Mouse (Mus musculus) liver, embryonic 15.5 days (tissue): ENCODE data around the gene Ddx47. TPM values are rescaled to one million over a fixed set of nuclear protein-coding genes. Genes with fewer than 3 reads are reported as not detected.
A peak's percentile ranks its signal among the peaks of the same experiment; 100 is the strongest.

Experiments used
- ATAC-seq: fragments of 200-750 bp; cut with Nextera tagmentation; 2 replicates; pipeline ENCODE4 v1.8.0; 2017; ENCODE audit warnings: moderate number of reproducible peaks, mild to moderate bottlenecking, moderate library complexity; ENCODE audit not compliant: insufficient read depth
- H3K27ac ChIP-seq: fragments of 300-500 bp; sonication (generic); replicated peaks from 2 replicates; pipeline ENCODE4 v1.5.1; 2015; ENCODE audit warnings: mild to moderate bottlenecking, inconsistent platforms
- H3K27me3 ChIP-seq: fragments of 300-500 bp; sonication (generic); 2 replicates; pipeline ENCODE4 v1.6.1; 2015; ENCODE audit warnings: mild to moderate bottlenecking, inconsistent platforms
- H3K36me3 ChIP-seq: fragments of 300-500 bp; sonication (generic); replicated peaks from 2 replicates; pipeline ENCODE4 v1.6.1; 2015; ENCODE audit warnings: moderate library complexity, mild to moderate bottlenecking, inconsistent platforms
- H3K4me1 ChIP-seq: fragments of 300-500 bp; sonication (generic); replicated peaks from 2 replicates; pipeline ENCODE4 v1.6.1; 2015; ENCODE audit warnings: inconsistent platforms
- H3K4me2 ChIP-seq: fragments of 300-500 bp; sonication (generic); 2 replicates; pipeline ENCODE4 v1.6.1; 2015; ENCODE audit warnings: moderate library complexity, mild to moderate bottlenecking, inconsistent platforms
- H3K4me3 ChIP-seq: fragments of 300-500 bp; sonication (generic); replicated peaks from 2 replicates; pipeline ENCODE4 v1.5.1; 2015; ENCODE audit warnings: mild to moderate bottlenecking, inconsistent platforms
- H3K9ac ChIP-seq: fragments of 300-500 bp; sonication (generic); 2 replicates; pipeline ENCODE4 v1.6.1; 2015; ENCODE audit warnings: moderate library complexity, mild to moderate bottlenecking, inconsistent platforms
- H3K9me3 ChIP-seq: fragments of 300-500 bp; sonication (generic); replicated peaks from 2 replicates; pipeline ENCODE4 v1.6.1; 2016; ENCODE audit warnings: inconsistent platforms
- WGBS: fragments of 180-500 bp; shearing (Covaris S2); methylation state at CpG from one replicate; pipeline ENCODE4 v1.1.7; 2015; ENCODE audit warnings: mixed read lengths; ENCODE audit not compliant: insufficient replicate concordance; 5-methylcytosine and 5-hydroxymethylcytosine counted together
- polyA plus RNA-seq: library from polyadenylated mRNA; unstranded; fragments of >200 nt; fragmentation: Nextera tagmentation; extraction: Ambion mirVana; gene quantifications from 2 replicates; pipeline ENCODE4 v1.2.1, GENCODE M21; 2015

Ddx47 gene
- polyA plus RNA-seq, 1 experiment from 2014 or later = 54.6 TPM

DNA sequence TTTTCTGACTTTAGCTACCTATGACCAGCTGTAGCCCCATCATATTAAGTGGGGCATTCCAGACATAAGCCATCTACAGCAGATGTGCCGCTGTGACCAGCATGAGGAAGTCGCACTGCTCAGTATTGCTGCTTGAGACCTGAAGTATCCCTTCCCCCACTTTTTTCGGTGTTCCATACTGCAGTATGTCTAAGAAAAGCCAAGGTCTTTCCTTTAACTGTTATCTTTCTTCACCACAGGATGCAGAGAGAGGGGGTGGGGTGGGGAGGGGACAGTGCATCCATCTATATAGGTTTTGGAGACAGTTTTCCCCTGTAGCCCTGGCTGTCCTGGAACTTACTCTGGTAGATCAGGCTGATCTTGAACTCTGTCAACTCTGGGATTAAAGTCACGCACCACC, 5.0 kb upstream of the Ddx47 start:
- H3K27ac ChIP-seq = peak overlapping the region; percentile 57; the same call in 1 of the 2 replicates
- no peaks in the 10 kb centered on the region for H3K27me3 ChIP-seq
- peak; percentile 61 for ATAC-seq
- no peaks in the 10 kb centered on the region for H3K9me3 ChIP-seq
- peak overlapping the region; percentile 37; the same call in 1 of the 2 replicates for H3K4me2 ChIP-seq
- no peaks in the 10 kb centered on the region for H3K36me3 ChIP-seq
- H3K4me1 ChIP-seq = peaks cover 46% of the 10 kb centered on the region
- 19% methylated on average over 4 of the region's 4 CpGs for WGBS
- H3K4me3 ChIP-seq = no peak overlapping the region
- H3K9ac ChIP-seq = no peak overlapping the region

DNA sequence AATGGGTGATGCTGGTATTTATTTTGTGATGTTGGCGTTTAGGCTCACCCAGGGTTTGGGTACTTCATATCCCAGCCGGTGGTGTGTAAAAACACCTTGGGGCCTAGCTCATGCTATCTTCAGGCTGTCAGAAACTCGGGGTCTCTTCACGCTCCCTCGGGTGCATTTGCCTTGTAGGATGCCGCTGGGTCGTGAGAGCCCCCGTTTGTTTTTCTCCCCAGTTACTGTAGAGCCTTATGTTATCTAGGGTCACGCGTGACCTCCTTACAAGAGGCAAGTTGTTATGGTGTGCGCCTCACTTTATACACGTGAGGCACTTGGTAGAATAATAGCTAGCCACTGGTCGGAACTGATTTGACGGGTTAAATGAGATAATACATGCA, 313 bp downstream of the Ddx47 start:
- Histone ChIP-seq H3K4me3 (peak overlapping the region; percentile 74), H3K4me1 (peaks cover 47% of the 10 kb centered on the region), H3K4me2 (peak overlapping the region; percentile 77), H3K36me3 (peaks cover 34% of the 10 kb centered on the region), H3K27ac (peak overlapping the region; percentile 49; the same call in 1 of the 2 replicates), H3K9ac (peak overlapping the region; percentile 68), H3K9me3 (no peaks in the 10 kb centered on the region), H3K27me3 (no peaks in the 10 kb centered on the region)
- WGBS = 2% methylated on average over 14 of the region's 14 CpGs
- peak; percentile 46 for ATAC-seq

GRCm38 (mm10) chr6:135017211-135017610, 5.8 kb downstream of the Ddx47 start:
- H3K4me2 ChIP-seq = no peak overlapping the region
- 39% methylated on average over 11 of the region's 11 CpGs for WGBS

GRCm38 (mm10) chr6:135019564-135019963, 8.2 kb downstream of the Ddx47 start:
- Histone ChIP-seq H3K4me3 (no peak overlapping the region), H3K36me3 (peaks cover 96% of the 10 kb centered on the region), H3K4me2 (no peak overlapping the region), H3K27ac (no peak overlapping the region), H3K4me1 (0 out of 2 replicates have a peak, but pooled peaks cover 4% of the 10 kb centered on the region), H3K27me3 (no peaks in the 10 kb centered on the region), H3K9me3 (no peaks in the 10 kb centered on the region), H3K9ac (no peak overlapping the region)
- 84% methylated on average over 10 of the region's 10 CpGs for WGBS
- no peak for ATAC-seq

More at GRCm38 (mm10) chr6:135017211-135017610, 5.8 kb downstream of the Ddx47 start:
- Histone ChIP-seq H3K27me3 (no peaks in the 10 kb centered on the region), H3K9ac (no peak overlapping the region), H3K4me3 (no peak overlapping the region), H3K27ac (no peak overlapping the region), H3K4me1 (peaks cover 9% of the 10 kb centered on the region), H3K36me3 (peaks cover 88% of the 10 kb centered on the region), H3K9me3 (no peaks in the 10 kb centered on the region)
- ATAC-seq = peak; percentile 12; the same call in 1 of the 2 replicates

GRCm38 (mm10) chr6:135021633-135022032, 10.2 kb downstream of the Ddx47 start:
- WGBS = 75% methylated on average over 3 of the region's 3 CpGs
- H3K9me3 ChIP-seq = no peaks in the 10 kb centered on the region
- H3K4me3 ChIP-seq = no peak overlapping the region
- no peaks in the 10 kb centered on the region for H3K27me3 ChIP-seq
- no peak for ATAC-seq
- no peak overlapping the region for H3K27ac ChIP-seq
- H3K36me3 ChIP-seq = peaks cover 76% of the 10 kb centered on the region
- no peak overlapping the region for H3K9ac ChIP-seq
- H3K4me1 ChIP-seq = 0 out of 2 replicates have a peak, but pooled peaks cover 3% of the 10 kb centered on the region
- H3K4me2 ChIP-seq = no peak overlapping the region

DNA sequence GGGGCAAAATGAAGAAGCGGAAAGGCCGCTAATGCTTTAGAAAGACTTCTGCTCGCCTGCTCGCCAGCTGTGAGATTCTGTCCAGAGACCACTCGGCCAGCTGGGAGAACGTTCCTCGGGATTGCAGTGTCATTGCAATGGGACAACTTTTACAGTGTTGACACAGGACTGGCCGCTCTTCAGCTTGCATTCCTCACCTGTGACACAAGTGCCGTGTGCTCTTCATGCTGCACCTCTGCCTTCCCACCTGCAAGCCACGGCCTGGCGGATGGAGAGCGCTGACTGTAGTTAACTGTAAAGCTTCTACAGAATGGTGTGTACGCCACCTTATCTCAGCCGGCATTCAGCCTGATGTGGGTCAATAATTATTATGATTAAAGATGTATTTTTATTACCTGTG, 12.0 kb downstream of the Ddx47 start:
- H3K4me3 ChIP-seq = no peak overlapping the region
- no peak overlapping the region for H3K9ac ChIP-seq
- WGBS = 82% methylated on average over 14 of the region's 14 CpGs
- H3K27me3 ChIP-seq = no peaks in the 10 kb centered on the region
- no peaks in the 10 kb centered on the region for H3K4me1 ChIP-seq
- H3K36me3 ChIP-seq = peaks cover 58% of the 10 kb centered on the region
- no peak overlapping the region for H3K4me2 ChIP-seq
- H3K27ac ChIP-seq = no peak overlapping the region
- H3K9me3 ChIP-seq = no peaks in the 10 kb centered on the region
- ATAC-seq = no peak

GRCm38 (mm10) chr6:135024781-135025420, 13.5 kb downstream of the Ddx47 start:
- no peak for ATAC-seq
- Histone ChIP-seq H3K27me3 (no peaks in the 10 kb centered on the region), H3K9ac (no peak overlapping the region), H3K4me2 (no peak overlapping the region), H3K27ac (no peak overlapping the region), H3K36me3 (peaks cover 43% of the 10 kb centered on the region), H3K9me3 (no peaks in the 10 kb centered on the region), H3K4me3 (no peak overlapping the region), H3K4me1 (no peaks in the 10 kb centered on the region)
- WGBS = 73% methylated on average over 1 of the region's 1 CpGs

GRCm38 (mm10) chr6:135026232-135026631, 14.8 kb downstream of the Ddx47 start:
- no peak overlapping the region for H3K4me3 ChIP-seq
- no peaks in the 10 kb centered on the region for H3K9me3 ChIP-seq
- H3K4me2 ChIP-seq = no peak overlapping the region
- peaks cover 30% of the 10 kb centered on the region for H3K36me3 ChIP-seq
- H3K4me1 ChIP-seq = no peaks in the 10 kb centered on the region
- H3K9ac ChIP-seq = no peak overlapping the region
- no peaks in the 10 kb centered on the region for H3K27me3 ChIP-seq
- no peak overlapping the region for H3K27ac ChIP-seq
- no peak for ATAC-seq
- 4% methylated on average over 3 of the region's 3 CpGs for WGBS

DNA sequence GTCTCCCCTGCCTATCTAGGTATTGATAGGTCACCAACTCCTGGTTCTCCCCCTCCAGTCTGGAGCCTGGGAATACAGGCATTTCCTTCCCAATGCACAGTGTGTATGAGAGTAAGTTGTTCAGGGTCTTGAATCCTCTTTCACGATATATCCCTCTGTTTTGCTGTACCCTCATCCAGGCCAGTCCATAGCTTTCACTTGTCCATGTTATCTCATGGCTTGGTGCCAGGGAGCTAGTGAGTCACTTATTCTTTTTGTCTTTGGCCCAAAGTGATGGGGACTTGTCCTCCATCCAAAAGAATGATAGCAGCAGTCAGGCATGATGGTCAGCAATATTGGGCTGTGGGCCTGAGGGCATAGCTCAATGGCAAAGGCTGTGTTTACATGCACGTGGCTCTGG, 15.3 kb downstream of the Ddx47 start:
- no peak overlapping the region for H3K9ac ChIP-seq
- ATAC-seq = no peak
- no peak overlapping the region for H3K27ac ChIP-seq
- no peaks in the 10 kb centered on the region for H3K27me3 ChIP-seq
- H3K9me3 ChIP-seq = no peaks in the 10 kb centered on the region
- H3K4me1 ChIP-seq = no peaks in the 10 kb centered on the region
- no peak overlapping the region for H3K4me3 ChIP-seq
- no peak overlapping the region for H3K4me2 ChIP-seq
- 56% methylated on average over 2 of the region's 2 CpGs for WGBS
- H3K36me3 ChIP-seq = peaks cover 25% of the 10 kb centered on the region

- Histone ChIP-seq H3K9me3 (no peaks in the 10 kb centered on the region), H3K27ac (no peak overlapping the region), H3K36me3 (peaks cover under 1% of the 10 kb centered on the region), H3K4me2 (no peak overlapping the region), H3K4me3 (no peak overlapping the region), H3K4me1 (no peaks in the 10 kb centered on the region), H3K9ac (no peak overlapping the region), H3K27me3 (no peaks in the 10 kb centered on the region)
- WGBS = 29% methylated on average over 4 of the region's 4 CpGs
- ATAC-seq = 0 out of 2 replicates have a peak, but pooled peaks have one; percentile 22
Measured at GRCm38 (mm10) chr6:135029246-135029645, 17.8 kb downstream of the Ddx47 start.

DNA sequence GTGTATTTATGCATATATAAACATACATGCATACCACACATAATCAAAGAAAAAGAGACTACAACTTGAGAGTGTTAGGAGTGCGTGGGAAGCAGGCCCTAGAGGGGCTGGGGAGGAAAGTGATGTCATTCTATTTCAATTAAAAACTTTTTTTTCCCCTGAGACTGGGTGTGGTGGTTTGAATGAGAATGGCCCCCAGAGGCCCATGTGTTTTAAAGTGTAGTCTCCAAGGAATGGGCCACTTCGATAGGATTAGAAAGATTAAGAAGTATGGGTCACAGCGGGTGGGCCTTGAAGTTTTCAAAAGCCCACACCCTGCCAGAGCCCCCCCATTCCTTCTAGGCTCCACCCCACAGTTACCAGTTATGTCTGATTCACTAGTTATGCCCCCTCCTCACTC, 27.3 kb downstream of the Ddx47 start:
- Histone ChIP-seq H3K4me1 (no peaks in the 10 kb centered on the region), H3K4me2 (no peak overlapping the region), H3K36me3 (no peaks in the 10 kb centered on the region), H3K27ac (no peak overlapping the region), H3K27me3 (peaks cover 51% of the 10 kb centered on the region), H3K4me3 (no peak overlapping the region), H3K9ac (no peak overlapping the region), H3K9me3 (no peaks in the 10 kb centered on the region)
- 50% methylated on average over 3 of the region's 3 CpGs for WGBS
- no peak for ATAC-seq
